Mouse (Mus musculus): ENCODE measurements at regions not wholly inside any gene's neighbourhood (a gene's known extent, or its start where the extent isn't known, plus 50 kb on each side); places are given as distances from the start of the nearest gene placed in this dataset.

GRCm38 (mm10) chr6:35608336-35608735, 68.6 kb upstream of the Mtpn start:
- no peak for DNase-seq (ENCODE audit: low read depth, low spot score)

DNA sequence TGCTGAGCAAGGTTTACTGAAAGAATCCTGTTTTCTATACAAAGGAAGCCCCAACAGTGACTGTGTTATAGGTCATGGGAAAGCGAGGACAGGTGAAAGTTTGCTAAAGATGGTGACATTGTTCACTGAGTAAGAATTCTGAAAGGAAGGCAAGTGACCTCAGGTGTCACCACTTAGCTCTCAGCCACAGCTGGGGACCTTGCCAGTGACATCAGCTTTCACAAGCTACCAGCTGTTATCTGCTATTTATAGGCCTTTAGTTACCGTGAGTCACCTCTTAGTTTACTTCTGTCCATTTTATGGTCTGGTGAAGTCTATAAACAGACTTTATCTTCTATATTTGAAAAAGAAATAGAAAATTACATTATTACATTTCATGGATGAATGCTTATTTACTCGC, 65.4 kb upstream of the Mtpn start:
- DNase-seq (ENCODE audit: low read depth, low spot score) = no peak

DNA sequence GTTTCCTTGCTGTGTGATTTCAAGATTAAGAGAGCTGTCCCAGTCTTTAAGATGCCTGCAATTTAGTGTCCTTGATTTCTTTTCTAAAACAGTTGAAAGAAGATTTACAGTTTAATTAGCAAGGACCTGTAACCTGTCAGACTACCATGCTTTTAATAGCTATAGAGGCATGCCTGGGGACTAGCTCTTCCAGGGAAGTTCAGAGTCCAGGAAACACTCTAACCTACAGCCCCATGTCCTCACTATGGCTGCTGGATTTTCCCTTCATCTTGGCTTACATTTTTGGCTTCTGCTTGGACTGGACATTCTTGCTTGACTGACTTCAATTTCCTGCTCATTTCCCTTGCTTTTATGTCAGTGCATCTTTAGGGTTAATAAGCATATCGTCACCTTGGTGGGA, 61.7 kb upstream of the Mtpn start:
- DNase-seq (ENCODE audit: low read depth, low spot score) = no peak

DNA sequence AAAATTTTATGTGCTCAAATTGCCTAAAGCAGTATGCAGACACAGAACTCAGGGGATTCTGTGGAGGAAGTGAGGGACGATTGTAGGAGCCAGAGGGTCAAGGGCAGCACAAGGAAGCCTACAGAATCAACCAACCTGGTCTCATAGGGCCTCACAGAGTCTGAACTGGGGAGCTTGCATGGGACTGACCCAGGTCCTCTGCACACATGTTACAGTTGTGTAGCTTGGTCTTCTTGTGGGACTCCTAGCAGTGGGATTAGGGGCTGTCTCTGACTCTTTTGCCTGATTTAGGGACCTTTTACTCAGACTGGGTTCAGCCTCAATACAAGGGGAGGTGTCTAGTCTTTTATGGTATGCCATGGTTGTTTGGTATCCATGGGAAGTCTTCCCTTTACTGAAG, 60.2 kb upstream of the Mtpn start:
- no peak for DNase-seq (ENCODE audit: low read depth, low spot score)

DNA sequence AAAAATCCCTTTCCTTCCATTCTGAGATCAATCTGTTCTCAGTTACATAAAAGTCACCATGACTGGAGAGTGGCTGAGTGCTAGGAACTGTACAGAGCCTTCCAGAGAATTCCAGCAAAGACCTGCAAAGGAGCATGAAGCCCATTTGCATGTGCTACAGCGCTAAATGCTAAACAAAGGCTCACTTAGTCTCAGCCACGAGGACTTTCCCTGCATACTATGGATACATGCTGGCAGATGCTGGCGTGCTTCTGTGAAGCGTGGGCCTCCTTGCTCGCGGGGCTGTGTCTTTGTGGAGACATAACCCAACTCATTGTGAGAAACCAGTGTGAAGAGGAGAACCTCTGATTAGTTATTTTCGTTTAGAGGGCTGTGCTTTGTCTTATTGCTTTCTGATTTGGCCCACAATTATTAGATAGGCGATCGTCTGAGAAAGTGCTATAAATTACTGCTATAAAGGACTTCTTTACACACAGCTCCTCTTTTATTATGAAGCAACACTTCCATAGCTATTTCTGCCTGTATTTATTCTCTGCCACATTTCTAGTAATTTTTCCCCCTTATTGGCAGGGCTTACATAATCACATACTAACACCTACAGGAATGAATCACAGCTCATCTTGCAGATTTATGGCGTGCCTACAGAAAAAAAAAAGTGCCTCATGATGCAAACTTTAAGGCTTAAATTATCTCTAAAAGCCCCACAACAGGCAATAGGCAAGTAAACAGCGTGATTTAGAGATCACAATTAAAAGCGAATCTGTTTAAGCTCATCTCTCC, 58.9 kb upstream of the Mtpn start:
- no peak for DNase-seq (ENCODE audit: low read depth, low spot score)

DNA sequence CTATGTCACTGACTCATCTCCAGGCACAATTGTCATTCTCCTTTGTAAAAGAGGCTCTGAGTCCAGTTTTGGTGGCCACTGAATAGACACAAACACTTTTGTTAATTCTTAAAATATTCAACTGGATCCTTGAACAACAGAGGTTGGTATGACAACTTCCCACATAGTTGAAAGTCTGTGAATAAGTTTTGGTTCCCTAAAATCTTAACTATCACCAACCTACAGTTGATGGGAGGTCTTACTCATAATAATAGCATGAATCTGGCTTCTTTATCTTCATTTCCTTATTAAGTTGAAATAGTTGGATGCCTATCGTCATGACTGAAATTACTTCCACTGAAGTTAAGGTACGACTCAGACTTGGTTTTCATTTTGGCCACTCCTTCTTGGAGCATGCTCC, 55.3 kb upstream of the Mtpn start:
- no peak for DNase-seq (ENCODE audit: low read depth, low spot score)

GRCm38 (mm10) chr6:35592234-35592633, 52.5 kb upstream of the Mtpn start:
- DNase-seq (ENCODE audit: low read depth, low spot score) = no peak
